Mouse (Mus musculus) limb, embryonic 13.5 days (tissue): ENCODE measurements around the gene Rap1b. TPM values are rescaled to one million over a fixed set of nuclear protein-coding genes. Genes with fewer than 3 reads are reported as not detected.

Source experiments
- polyA plus RNA-seq: library from polyadenylated mRNA; unstranded; fragments of >200 nt; fragmentation: Nextera tagmentation; extraction: Ambion mirVana; gene quantifications from 2 replicates; pipeline ENCODE4 v1.2.1, GENCODE M21; 2015

Rap1b gene
- polyA plus RNA-seq, 1 experiment from 2014 or later = 173 TPM

Other genes starting within 250 kb of the Rap1b start
- 40.5 and 42.8 TPM in 2 replicates for gene Cpm, start 216.5 kb downstream of the Rap1b start, polyA plus RNA-seq
- 47.3 and 49.5 TPM in 2 replicates for gene Mdm2, start 135.3 kb downstream of the Rap1b start, polyA plus RNA-seq
- gene Slc35e3, start 99.7 kb downstream of the Rap1b start, polyA plus RNA-seq = 42.4 and 44.3 TPM in 2 replicates
- gene Nup107, start 53.3 kb downstream of the Rap1b start, polyA plus RNA-seq = 68.9 and 71.2 TPM in 2 replicates